10 mouse cellular contexts compared by ENCODE assay signal in the genomic region with DNA sequence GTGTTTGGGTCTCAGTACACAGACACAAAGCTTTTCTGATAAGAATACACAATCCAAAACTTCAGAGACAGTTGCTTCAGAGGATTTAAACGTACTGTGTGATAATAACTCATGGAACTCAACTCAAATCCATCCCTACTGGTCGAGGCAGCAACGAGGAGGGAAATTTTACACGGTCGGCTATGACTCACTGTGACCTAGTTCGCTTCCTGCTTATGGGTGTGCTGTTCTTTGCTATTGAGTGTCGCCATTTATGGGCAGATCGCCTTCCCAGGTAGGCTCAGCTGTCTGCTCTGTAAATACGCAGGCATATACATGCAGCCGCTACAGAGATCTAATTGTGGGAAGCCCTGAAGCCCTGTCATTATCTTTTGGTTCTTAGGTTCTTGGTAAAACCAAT.
"Had no signal": no experiment of that assay in that cellular context is flagged by ENCODE, and none has a peak within 500 bp of the region (broad histone marks: within the 10 kb centered on the region; RNA-seq: fewer than 3 reads in every experiment).

No protein-coding gene starts in this region.

- ATAC-seq: midbrain, embryonic 13.5 days had no signal

- H3K4me1 ChIP-seq: midbrain, embryonic 13.5 days had no signal

- H3K4me3 ChIP-seq: liver, embryonic 13.5 days; midbrain, embryonic 13.5 days had no signal

- H3K9ac ChIP-seq: liver, embryonic 13.5 days; midbrain, embryonic 13.5 days had no signal

- H3K4me2 ChIP-seq: liver, embryonic 13.5 days; midbrain, embryonic 13.5 days had no signal

- DNase-seq: kidney, adult 2 months; kidney, postnatal 25 days; liver, embryonic 13.5 days; lung, adult 2 months; lung, postnatal 14 days; lung, postnatal 4 days; thymus, adult 2 months; thymus, postnatal 14 days; thymus, postnatal 4 days had no signal

- H3K9me3 ChIP-seq: liver, embryonic 13.5 days; midbrain, embryonic 13.5 days had no signal

- H3K36me3 ChIP-seq: liver, embryonic 13.5 days; midbrain, embryonic 13.5 days had no signal

- H3K27ac ChIP-seq: liver, embryonic 13.5 days; midbrain, embryonic 13.5 days had no signal

- H3K27me3 ChIP-seq: liver, embryonic 13.5 days; midbrain, embryonic 13.5 days had no signal
